Mouse (Mus musculus) heart, adult 2 months (tissue): ENCODE results near the gene Rph3al.

ENCODE experiments used
- CTCF ChIP-seq: fragments of 200-600 bp; IDR thresholded peaks from 2 replicates; pipeline ENCODE4 v1.8.1; 2022; ENCODE audit warnings: antibody characterized with exemption, mild to moderate bottlenecking, moderate library complexity
- EP300 ChIP-seq: fragments of 200-500 bp; IDR thresholded peaks from 2 replicates; pipeline ENCODE4 v1.6.1; 2011; ENCODE audit warnings: low read depth, low read length, control low read depth; ENCODE audit not compliant: insufficient read depth

- TF ChIP-seq CTCF (no peak), EP300 (no peak)
These were observed 85.1 kb downstream of the Rph3al start for GRCm38 (mm10) chr11:75853067-75853636.
